Mouse (Mus musculus): Measurements from ENCODE around the gene Gpc1. TPM values are rescaled to one million over a fixed set of nuclear protein-coding genes. Genes with fewer than 3 reads are reported as not detected.

Gpc1 gene
- polyA plus RNA-seq, 1 experiment from 2014 or later, result 70.4 TPM

DNA sequence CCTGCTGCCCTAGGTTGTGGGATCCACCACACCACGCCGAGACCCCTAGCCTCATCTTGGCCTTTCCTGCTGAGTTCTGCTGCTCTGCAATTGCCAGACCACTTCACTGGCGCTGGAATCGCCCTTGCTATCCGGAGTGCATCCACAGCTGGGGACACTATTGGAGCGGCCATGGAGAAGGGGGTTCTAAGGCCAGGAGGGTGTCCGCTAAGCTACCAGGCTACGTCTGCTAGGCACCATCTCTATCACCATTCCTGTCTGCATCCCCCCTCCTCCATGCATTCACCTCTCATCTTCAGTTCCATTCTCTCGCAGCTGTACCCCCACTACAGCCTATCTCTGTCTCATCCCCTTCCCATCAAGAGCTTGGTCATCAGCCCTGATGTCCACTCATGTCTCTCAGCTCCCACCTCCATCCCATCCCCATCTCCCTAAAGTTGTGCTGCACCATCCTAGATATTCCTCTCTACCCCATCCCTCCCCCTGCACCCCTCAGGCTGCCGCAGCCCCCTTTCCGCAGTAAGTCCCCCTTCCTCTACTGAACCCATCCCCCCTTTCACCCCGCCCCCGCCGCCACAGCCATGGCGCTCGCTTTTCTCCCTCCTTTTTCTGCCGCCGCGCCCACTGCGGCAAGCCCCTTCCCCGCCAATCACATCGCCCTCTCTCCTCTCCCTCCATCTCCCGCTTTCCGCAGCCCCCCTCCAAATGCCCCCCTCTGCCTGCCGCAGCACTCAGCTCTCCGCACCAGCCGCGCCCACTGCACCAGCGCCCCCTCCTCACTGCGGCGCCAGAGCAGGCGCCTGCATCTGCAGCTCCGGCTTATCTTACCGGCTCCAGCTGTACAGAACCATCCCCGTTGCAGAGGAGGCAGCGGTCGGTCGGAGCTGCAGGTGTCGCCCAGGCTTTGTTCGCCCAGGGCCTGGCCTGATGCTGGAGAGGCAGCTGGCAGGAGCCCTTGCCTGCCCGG is 16.7 kb downstream of the Gpc1 start:
- no peaks in the 10 kb centered on the region for H3K27me3 ChIP-seq (replicated peaks; ENCODE audit: control insufficient read depth, insufficient read depth, low read length)
- H3K36me3 ChIP-seq (ENCODE audit: control insufficient read depth, insufficient read depth), result no peaks in the 10 kb centered on the region
- peak overlapping the region; percentile 79 for H3K9ac ChIP-seq (replicated peaks; ENCODE audit: low read depth, low read length)
- H3K4me1 ChIP-seq (replicated peaks; ENCODE audit: control insufficient read depth, insufficient read depth, low read length), result peaks cover 64% of the 10 kb centered on the region
- peak overlapping the region; percentile 92 for H3K27ac ChIP-seq (ENCODE audit: low read length)
- 4% methylated on average over 41 of the region's 41 CpGs for WGBS
- peak; percentile 89 for ATAC-seq
- H3K4me2 ChIP-seq (ENCODE audit: low read length), result peak overlapping the region; percentile 58
- peak overlapping the region; percentile 62 for H3K4me3 ChIP-seq (replicated peaks; ENCODE audit: low read length)
- no peaks in the 10 kb centered on the region for H3K9me3 ChIP-seq (ENCODE audit: control insufficient read depth, low read length)

DNA sequence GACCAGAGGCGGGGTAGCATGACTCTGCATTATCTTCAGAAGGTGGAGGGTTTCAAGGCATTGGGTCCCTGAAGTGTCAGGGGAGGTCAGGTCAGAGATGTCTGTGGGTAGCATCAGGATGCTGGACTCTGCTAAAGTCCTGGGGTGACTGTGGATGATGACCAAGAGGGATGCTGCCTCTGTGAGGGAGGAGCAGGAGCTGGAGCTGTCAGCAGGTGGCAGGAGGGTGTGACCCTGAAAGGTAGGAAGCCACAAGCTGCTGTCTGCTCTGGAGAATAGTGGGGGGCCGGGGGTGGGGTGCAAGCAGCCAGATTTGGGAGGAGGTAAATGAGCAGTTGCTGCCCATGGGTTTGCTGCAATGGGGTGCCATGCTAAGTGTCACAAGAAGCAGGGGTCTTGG is 18.0 kb downstream of the Gpc1 start:
- Histone ChIP-seq H3K27me3 (replicated peaks; ENCODE audit: control insufficient read depth, insufficient read depth, low read length) (no peaks in the 10 kb centered on the region), H3K9ac (replicated peaks; ENCODE audit: low read depth, low read length) (peak overlapping the region; percentile 79), H3K4me3 (replicated peaks; ENCODE audit: low read length) (peak overlapping the region; percentile 62), H3K9me3 (ENCODE audit: control insufficient read depth, low read length) (no peaks in the 10 kb centered on the region), H3K27ac (ENCODE audit: low read length) (peak overlapping the region; percentile 92), H3K36me3 (ENCODE audit: control insufficient read depth, insufficient read depth) (peaks cover 7% of the 10 kb centered on the region), H3K4me1 (replicated peaks; ENCODE audit: control insufficient read depth, insufficient read depth, low read length) (peaks cover 54% of the 10 kb centered on the region), H3K4me2 (ENCODE audit: low read length) (peak overlapping the region; percentile 58)
- whole genome bisulfite sequencing, result 61% methylated on average over 2 of the region's 2 CpGs
- ATAC-seq, result no peak

DNA sequence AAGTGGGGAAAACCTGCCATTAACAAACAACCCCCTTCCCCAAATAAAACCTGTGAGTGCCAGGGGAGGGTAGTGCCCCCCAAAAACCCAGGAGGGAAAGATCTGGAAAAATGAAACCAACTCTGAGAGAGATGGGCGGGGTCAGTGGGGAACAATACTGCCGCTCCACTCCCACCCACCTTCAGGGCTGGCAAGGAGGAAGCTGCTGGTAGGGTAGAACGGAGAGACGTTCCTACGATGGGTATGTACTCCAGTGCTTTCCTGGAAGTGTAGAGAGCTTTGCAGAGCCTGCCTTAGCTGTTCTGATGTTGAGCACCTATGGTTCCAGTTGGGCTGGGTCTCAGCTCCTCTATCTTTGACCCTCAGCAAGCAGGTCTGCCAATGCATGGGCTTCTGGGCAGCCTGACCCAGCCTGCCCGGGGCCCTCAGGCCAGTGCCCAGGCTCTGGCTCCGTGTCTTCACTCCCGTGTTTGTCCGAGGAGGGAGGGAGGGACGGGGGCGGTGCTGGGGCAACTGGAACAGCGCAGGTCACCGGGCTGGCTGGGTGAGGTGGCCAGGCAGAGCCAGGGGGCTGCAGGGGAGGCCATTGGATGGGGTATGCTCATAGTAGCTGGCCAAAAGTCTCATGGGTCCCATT is 18.6 kb downstream of the Gpc1 start:
- no peaks in the 10 kb centered on the region for H3K27me3 ChIP-seq (replicated peaks; ENCODE audit: control insufficient read depth, insufficient read depth, low read length)
- H3K4me2 ChIP-seq (ENCODE audit: low read length), result peak overlapping the region; percentile 58
- H3K4me1 ChIP-seq (replicated peaks; ENCODE audit: control insufficient read depth, insufficient read depth, low read length), result peaks cover 51% of the 10 kb centered on the region
- H3K4me3 ChIP-seq (replicated peaks; ENCODE audit: low read length), result peak overlapping the region; percentile 62
- peak overlapping the region; percentile 79 for H3K9ac ChIP-seq (replicated peaks; ENCODE audit: low read depth, low read length)
- ATAC-seq, result no peak
- H3K36me3 ChIP-seq (ENCODE audit: control insufficient read depth, insufficient read depth), result peaks cover 12% of the 10 kb centered on the region
- H3K27ac ChIP-seq (ENCODE audit: low read length), result peak overlapping the region; percentile 92
- H3K9me3 ChIP-seq (ENCODE audit: control insufficient read depth, low read length), result no peaks in the 10 kb centered on the region
- WGBS, result 54% methylated on average over 13 of the region's 13 CpGs

DNA sequence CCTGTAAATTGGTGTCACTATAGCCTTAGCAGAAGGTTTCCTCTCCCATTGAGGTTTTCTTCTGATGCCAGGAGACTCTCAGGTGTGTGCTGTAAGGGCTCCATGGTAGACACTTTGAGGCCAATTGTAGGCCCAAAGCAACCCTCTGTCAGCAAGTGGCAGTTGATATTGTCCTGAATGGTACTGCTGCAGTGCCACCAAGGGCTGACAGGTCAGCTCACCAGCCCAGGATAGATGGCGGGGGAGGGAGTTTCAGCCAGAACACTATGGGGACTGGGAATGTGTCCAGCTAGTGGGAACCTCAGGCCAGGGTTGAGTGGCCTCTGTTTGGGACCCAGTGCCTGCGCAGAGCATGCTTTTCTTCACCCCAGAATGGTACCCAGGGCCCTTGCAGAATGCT is 21.0 kb downstream of the Gpc1 start:
- Histone ChIP-seq H3K9me3 (ENCODE audit: control insufficient read depth, low read length) (no peaks in the 10 kb centered on the region), H3K36me3 (ENCODE audit: control insufficient read depth, insufficient read depth) (peaks cover 33% of the 10 kb centered on the region), H3K4me2 (ENCODE audit: low read length) (no peak overlapping the region), H3K9ac (replicated peaks; ENCODE audit: low read depth, low read length) (no peak overlapping the region), H3K4me3 (replicated peaks; ENCODE audit: low read length) (no peak overlapping the region), H3K27ac (ENCODE audit: low read length) (no peak overlapping the region), H3K27me3 (replicated peaks; ENCODE audit: control insufficient read depth, insufficient read depth, low read length) (no peaks in the 10 kb centered on the region), H3K4me1 (replicated peaks; ENCODE audit: control insufficient read depth, insufficient read depth, low read length) (peaks cover 37% of the 10 kb centered on the region)
- ATAC-seq, result no peak
- WGBS, result 77% methylated on average over 2 of the region's 2 CpGs

DNA sequence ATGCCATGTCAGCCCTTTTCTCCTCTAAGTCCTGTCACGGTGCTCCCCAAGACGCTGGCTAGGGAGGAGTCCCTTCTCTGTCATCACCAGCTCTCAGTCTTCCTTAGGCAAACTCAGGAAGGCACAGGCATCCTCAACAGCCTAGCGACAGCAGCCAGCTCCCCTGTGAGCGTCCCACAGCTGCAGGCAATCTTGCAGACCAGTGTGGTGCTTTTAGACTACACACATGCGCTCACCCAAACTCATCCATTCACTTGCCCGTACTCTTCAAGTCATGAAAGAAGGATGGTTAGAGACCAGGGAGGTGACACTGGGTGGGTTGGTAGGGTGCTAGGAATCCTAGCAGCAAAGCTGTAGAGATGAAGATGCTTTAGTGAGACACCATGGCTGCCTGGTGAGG is 30.1 kb downstream of the Gpc1 start:
- Histone ChIP-seq H3K27me3 (replicated peaks; ENCODE audit: control insufficient read depth, insufficient read depth, low read length) (no peaks in the 10 kb centered on the region), H3K9ac (replicated peaks; ENCODE audit: low read depth, low read length) (no peak overlapping the region), H3K4me1 (replicated peaks; ENCODE audit: control insufficient read depth, insufficient read depth, low read length) (peaks cover 3% of the 10 kb centered on the region), H3K27ac (ENCODE audit: low read length) (no peak overlapping the region), H3K36me3 (ENCODE audit: control insufficient read depth, insufficient read depth) (peaks cover 29% of the 10 kb centered on the region), H3K4me2 (ENCODE audit: low read length) (no peak overlapping the region), H3K4me3 (replicated peaks; ENCODE audit: low read length) (no peak overlapping the region), H3K9me3 (ENCODE audit: control insufficient read depth, low read length) (no peaks in the 10 kb centered on the region)
- 72% methylated on average over 6 of the region's 6 CpGs for WGBS
- ATAC-seq, result peak; percentile 10; the same call in 1 of the 2 replicates

DNA sequence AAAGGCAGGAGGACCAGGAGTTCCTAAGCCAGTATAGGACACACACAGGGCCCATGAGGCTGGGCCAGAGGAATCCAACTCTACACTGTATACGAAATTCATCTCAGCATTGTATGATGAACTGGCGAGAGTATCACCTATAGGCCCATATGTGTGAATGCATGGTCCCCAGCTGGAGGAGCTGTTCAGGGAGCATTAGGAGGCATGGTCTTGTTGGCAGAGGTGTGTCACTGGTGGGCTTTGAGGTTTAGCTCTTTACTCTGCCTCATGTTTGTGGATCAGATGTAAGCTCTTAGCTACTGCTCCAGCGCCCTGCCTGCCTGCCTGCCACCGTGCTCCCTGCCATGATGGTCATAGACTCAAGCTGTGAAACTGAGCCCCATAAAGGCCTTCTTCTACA is 31.8 kb downstream of the Gpc1 start:
- peaks cover 14% of the 10 kb centered on the region for H3K36me3 ChIP-seq (ENCODE audit: control insufficient read depth, insufficient read depth)
- H3K27me3 ChIP-seq (replicated peaks; ENCODE audit: control insufficient read depth, insufficient read depth, low read length), result no peaks in the 10 kb centered on the region
- H3K27ac ChIP-seq (ENCODE audit: low read length), result no peak overlapping the region
- H3K4me1 ChIP-seq (replicated peaks; ENCODE audit: control insufficient read depth, insufficient read depth, low read length), result peaks cover 3% of the 10 kb centered on the region
- ATAC-seq, result no peak
- no peak overlapping the region for H3K4me2 ChIP-seq (ENCODE audit: low read length)
- no peak overlapping the region for H3K4me3 ChIP-seq (replicated peaks; ENCODE audit: low read length)
- H3K9ac ChIP-seq (replicated peaks; ENCODE audit: low read depth, low read length), result no peak overlapping the region
- H3K9me3 ChIP-seq (ENCODE audit: control insufficient read depth, low read length), result no peaks in the 10 kb centered on the region
- WGBS, result 80% methylated on average over 4 of the region's 4 CpGs

DNA sequence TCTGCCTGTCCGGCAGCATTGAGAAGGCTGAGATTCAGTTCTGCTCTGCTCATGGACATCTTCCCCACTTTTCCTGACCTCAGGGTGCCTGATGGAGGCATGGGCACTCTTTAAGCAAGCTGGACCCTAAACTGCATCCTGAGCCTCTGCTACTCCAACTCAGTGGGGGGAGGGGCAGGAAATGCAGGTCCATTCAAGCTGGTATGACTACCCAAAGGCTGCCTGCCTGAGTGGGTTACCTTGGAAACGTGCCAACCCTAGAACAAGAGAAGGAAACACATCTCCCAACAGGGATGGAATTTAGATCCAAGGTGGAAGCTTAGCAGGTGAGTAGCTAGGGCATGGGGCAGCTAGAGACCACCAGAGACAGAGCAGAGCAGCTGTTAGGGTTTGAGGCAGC is 34.7 kb downstream of the Gpc1 start:
- H3K27me3 ChIP-seq (replicated peaks; ENCODE audit: control insufficient read depth, insufficient read depth, low read length), result no peaks in the 10 kb centered on the region
- no peak for ATAC-seq
- WGBS, result 54% methylated on average over 2 of the region's 2 CpGs

DNA sequence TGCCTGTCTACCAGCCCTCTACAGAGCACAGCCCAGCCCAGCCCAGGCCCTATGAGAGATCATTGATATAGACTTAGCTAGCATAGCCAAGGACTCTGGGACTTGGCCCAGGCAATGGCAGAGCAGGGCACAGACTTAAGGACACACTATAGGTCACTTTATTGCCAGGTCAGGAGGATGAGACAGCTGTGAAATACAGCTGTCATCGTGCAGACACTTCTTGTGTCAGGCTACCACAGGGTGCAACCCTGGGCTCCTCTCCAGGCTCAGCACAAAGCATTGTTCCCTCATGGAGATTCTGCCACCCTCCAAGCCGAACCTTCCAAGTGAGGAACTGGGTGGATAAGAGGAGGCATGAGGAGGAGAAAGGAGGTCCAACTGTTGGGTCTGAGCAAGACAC is 38.5 kb downstream of the Gpc1 start:
- no peak for ATAC-seq
- Histone ChIP-seq H3K4me2 (ENCODE audit: low read length) (no peak overlapping the region), H3K4me3 (replicated peaks; ENCODE audit: low read length) (no peak overlapping the region), H3K9me3 (ENCODE audit: control insufficient read depth, low read length) (no peaks in the 10 kb centered on the region), H3K27ac (ENCODE audit: low read length) (no peak overlapping the region), H3K9ac (replicated peaks; ENCODE audit: low read depth, low read length) (no peak overlapping the region), H3K4me1 (replicated peaks; ENCODE audit: control insufficient read depth, insufficient read depth, low read length) (peaks cover 3% of the 10 kb centered on the region), H3K27me3 (replicated peaks; ENCODE audit: control insufficient read depth, insufficient read depth, low read length) (no peaks in the 10 kb centered on the region), H3K36me3 (ENCODE audit: control insufficient read depth, insufficient read depth) (no peaks in the 10 kb centered on the region)
- WGBS, result 81% methylated on average over 2 of the region's 2 CpGs

More for the DNA sequence above, 34.7 kb downstream of the Gpc1 start:
- H3K9me3 ChIP-seq (ENCODE audit: control insufficient read depth, low read length), result no peaks in the 10 kb centered on the region
- H3K36me3 ChIP-seq (ENCODE audit: control insufficient read depth, insufficient read depth), result no peaks in the 10 kb centered on the region
- no peak overlapping the region for H3K27ac ChIP-seq (ENCODE audit: low read length)
- no peak overlapping the region for H3K4me3 ChIP-seq (replicated peaks; ENCODE audit: low read length)
- H3K4me2 ChIP-seq (ENCODE audit: low read length), result no peak overlapping the region
- peaks cover 3% of the 10 kb centered on the region for H3K4me1 ChIP-seq (replicated peaks; ENCODE audit: control insufficient read depth, insufficient read depth, low read length)
- no peak overlapping the region for H3K9ac ChIP-seq (replicated peaks; ENCODE audit: low read depth, low read length)

DNA sequence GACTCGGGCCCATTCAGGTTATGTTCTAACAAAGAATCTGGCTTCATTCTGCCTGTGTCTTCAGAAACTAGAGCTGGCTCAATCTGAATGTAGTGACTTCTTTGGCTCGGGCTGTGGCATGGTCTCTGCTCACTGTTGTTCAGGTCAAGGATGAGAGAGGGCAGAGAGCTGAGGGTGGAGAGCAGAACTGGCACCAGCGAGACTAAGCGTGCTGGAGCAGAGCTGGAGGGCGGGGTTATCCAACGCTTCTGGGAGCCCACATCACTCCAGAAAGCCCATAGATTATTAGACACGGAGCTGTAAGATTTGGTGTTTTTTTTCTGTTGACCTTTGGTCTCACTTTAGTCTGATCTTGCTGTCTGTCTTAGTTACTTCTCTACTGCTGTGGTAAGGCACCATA is 41.2 kb downstream of the Gpc1 start:
- H3K4me1 ChIP-seq (replicated peaks; ENCODE audit: control insufficient read depth, insufficient read depth, low read length), result no peaks in the 10 kb centered on the region
- no peaks in the 10 kb centered on the region for H3K9me3 ChIP-seq (ENCODE audit: control insufficient read depth, low read length)
- ATAC-seq, result no peak
- no peak overlapping the region for H3K4me2 ChIP-seq (ENCODE audit: low read length)
- H3K27me3 ChIP-seq (replicated peaks; ENCODE audit: control insufficient read depth, insufficient read depth, low read length), result no peaks in the 10 kb centered on the region
- no peak overlapping the region for H3K27ac ChIP-seq (ENCODE audit: low read length)
- no peaks in the 10 kb centered on the region for H3K36me3 ChIP-seq (ENCODE audit: control insufficient read depth, insufficient read depth)
- no peak overlapping the region for H3K9ac ChIP-seq (replicated peaks; ENCODE audit: low read depth, low read length)
- 84% methylated on average over 7 of the region's 7 CpGs for WGBS
- H3K4me3 ChIP-seq (replicated peaks; ENCODE audit: low read length), result no peak overlapping the region

All from forebrain, embryonic 16.5 days (tissue).